Mouse (Mus musculus) ES-E14 (cell line): ENCODE measurements around the gene Ankrd23. TPM values are rescaled to one million over a fixed set of nuclear protein-coding genes. Genes with fewer than 3 reads are reported as not detected.

Experiments used
- DNase-seq: peaks from one replicate; pipeline ENCODE4 v3.0.0-alpha.2; 2013; ENCODE audit warnings: low read depth, low spot score
- H3K27ac ChIP-seq: 2 replicates; pipeline ENCODE4 v1.5.1; 2012; ENCODE audit warnings: low read depth, mild to moderate bottlenecking, low read length, moderate library complexity, mixed read lengths; ENCODE audit not compliant: poor library complexity, insufficient read depth, severe bottlenecking
- H3K36me3 ChIP-seq: 2 replicates; pipeline ENCODE4 v1.6.1; 2012; ENCODE audit warnings: mild to moderate bottlenecking, low read length, moderate library complexity, mixed read lengths; ENCODE audit not compliant: control insufficient read depth, poor library complexity, insufficient read depth, severe bottlenecking
- H3K4me1 ChIP-seq, 2 experiments: fragments of 150-350 bp in 1 of 2; sonication (generic) in 1 of 2; 2 replicates each; pipeline ENCODE4 v1.6.1; 2012; ENCODE audit warnings: low read length in 2 of 2, mild to moderate bottlenecking in 1 of 2, mixed read lengths in 1 of 2; ENCODE audit not compliant: control insufficient read depth in 2 of 2, insufficient read depth in 2 of 2, poor library complexity in 1 of 2
- H3K4me3 ChIP-seq, 2 experiments: fragments of 150-350 bp in 1 of 2; sonication (generic) in 1 of 2; 2 replicates each; pipeline ENCODE4 v1.5.1; 2012; ENCODE audit warnings: low read length in 2 of 2, low read depth in 1 of 2, mild to moderate bottlenecking in 1 of 2, mixed read lengths in 1 of 2; ENCODE audit not compliant: insufficient read depth in 1 of 2, poor library complexity in 1 of 2, severe bottlenecking in 1 of 2
- H3K9ac ChIP-seq: 2 replicates; pipeline ENCODE4 v1.6.1; 2012; ENCODE audit warnings: low read depth, mild to moderate bottlenecking, low read length, mixed read lengths; ENCODE audit not compliant: poor library complexity, insufficient read depth, severe bottlenecking
- H3K9me3 ChIP-seq: fragments of 150-350 bp; sonication (generic); 2 replicates; pipeline ENCODE4 v1.6.1; 2012; ENCODE audit warnings: low read depth, mild to moderate bottlenecking, low read length; ENCODE audit not compliant: control insufficient read depth, insufficient read depth
- CHD2 ChIP-seq: IDR thresholded peaks from 2 replicates; pipeline ENCODE4 v1.6.1; 2014; ENCODE audit warnings: mild to moderate bottlenecking, low read depth, low read length, inconsistent platforms
- HCFC1 ChIP-seq: IDR thresholded peaks from 2 replicates; pipeline ENCODE4 v1.6.1; 2012; ENCODE audit warnings: low read length, inconsistent platforms, borderline replicate concordance; ENCODE audit not compliant: insufficient read depth
- MAFK ChIP-seq: IDR thresholded peaks from 2 replicates; pipeline ENCODE4 v1.6.1; 2014; ENCODE audit warnings: mild to moderate bottlenecking, low read depth, low read length, inconsistent platforms; ENCODE audit not compliant: insufficient read depth
- ZC3H11A ChIP-seq: IDR thresholded peaks from 2 replicates; pipeline ENCODE4 v1.6.1; 2012; ENCODE audit warnings: low read depth, mild to moderate bottlenecking, inconsistent platforms, low read length, borderline replicate concordance
- ZNF384 ChIP-seq: IDR thresholded peaks from 2 replicates; pipeline ENCODE4 v1.6.1; 2012; ENCODE audit warnings: low read depth, low read length, inconsistent platforms
- in situ Hi-C, 2 experiments: fragments of 600-800 bp; cut with MboI; formaldehyde crosslinking; loops; one replicate each; pipeline ENCODE4 v1.15.1; 2025; ENCODE audit warnings: low sequenced_read_pairs in 2 of 2, inconsistent platforms in 1 of 2; ENCODE audit not compliant: unreplicated experiment in 2 of 2
- total RNA-seq: library from RNA; depleted of rRNA; stranded (reverse); fragments of 300-350 nt; gene quantifications from 2 replicates; pipeline ENCODE4 v1.2.3, GENCODE M21; 2012

The Ankrd23 gene
- total RNA-seq, 1 experiment: 5.0 TPM

DNA sequence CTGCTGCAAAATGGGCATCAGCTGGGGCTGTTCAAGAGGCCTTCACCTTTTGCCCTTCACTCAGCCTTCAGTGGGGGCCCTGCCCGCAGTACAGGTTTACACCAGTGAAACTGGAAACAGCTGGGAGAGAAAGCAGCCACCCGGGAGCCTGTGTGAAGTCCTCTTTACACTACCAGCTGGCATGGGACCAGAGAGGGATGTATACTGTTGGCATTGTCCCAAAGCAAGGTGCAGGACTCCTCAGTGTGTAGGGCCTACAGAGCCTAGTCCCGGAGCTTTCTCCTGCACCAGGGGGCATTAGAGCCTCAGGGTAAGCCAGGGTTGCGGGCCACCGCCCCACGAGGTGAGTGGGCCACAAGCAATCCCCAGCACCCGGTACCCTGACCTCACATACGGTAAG is 6.2 kb downstream of the Ankrd23 start:
- TF ChIP-seq ZC3H11A: no peak
- Histone ChIP-seq H3K9me3 (no peaks in the 10 kb centered on the region), H3K9ac (no peak overlapping the region), H3K36me3 (peaks cover 4% of the 10 kb centered on the region), H3K4me3 (no peak overlapping the region), H3K4me1 (peaks cover 2 to 5% of the 10 kb centered on the region in 2 experiments; a peak in 2 of 4 replicates), H3K27ac (no peak overlapping the region)
- in situ Hi-C loops: no loop called here
- DNase-seq: no peak

DNA sequence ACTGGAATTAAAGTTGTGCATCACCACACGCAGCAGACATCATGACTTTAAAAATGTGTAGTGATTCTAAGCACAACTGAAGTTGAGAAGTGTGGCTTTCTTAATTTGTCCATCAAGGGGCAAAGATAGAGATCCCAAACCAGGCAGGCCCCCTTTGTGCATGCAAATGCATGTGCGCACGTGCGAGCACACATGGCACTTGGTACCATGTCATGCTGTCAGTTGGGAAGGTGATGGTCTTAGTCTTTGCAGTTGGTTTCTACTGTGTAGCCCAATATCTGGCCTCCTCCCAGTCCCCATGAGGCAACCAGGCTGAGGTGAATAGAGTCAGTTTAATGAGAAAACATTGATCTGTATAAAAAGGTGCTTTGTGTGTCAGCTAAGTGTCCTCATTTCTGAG is 6.8 kb downstream of the Ankrd23 start:
- Histone ChIP-seq H3K9me3 (no peaks in the 10 kb centered on the region), H3K27ac (no peak overlapping the region), H3K4me1 (peaks cover 2 to 5% of the 10 kb centered on the region in 2 experiments; a peak in 2 of 4 replicates), H3K36me3 (peaks cover 10% of the 10 kb centered on the region), H3K4me3 (no peak overlapping the region), H3K9ac (no peak overlapping the region)
- no peak for DNase-seq
- in situ Hi-C loops: no loop called here
- TF ChIP-seq CHD2 (no peak), ZC3H11A (no peak), MAFK (no peak), ZNF384 (no peak), HCFC1 (no peak)

DNA sequence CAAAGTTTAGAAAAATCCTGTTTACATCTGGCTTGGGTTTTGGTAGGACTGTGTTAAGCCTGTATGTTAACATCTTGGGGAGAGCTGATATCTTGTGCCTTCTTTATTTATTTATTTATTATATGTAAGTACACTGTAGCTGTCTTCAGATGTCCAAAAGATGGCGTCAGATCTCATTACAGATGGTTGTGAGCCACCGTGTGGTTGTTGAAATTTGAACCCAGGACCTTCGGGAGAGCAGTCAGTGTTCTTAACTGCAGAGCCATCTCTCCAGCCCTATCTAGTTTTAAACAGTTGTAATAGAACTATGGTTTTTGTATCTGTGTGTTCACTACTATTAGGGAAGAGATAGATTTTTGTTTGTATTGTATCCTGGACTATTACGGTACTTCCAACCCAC is 7.4 kb downstream of the Ankrd23 start:
- Histone ChIP-seq H3K27ac (no peak overlapping the region), H3K4me3 (no peak overlapping the region), H3K9me3 (no peaks in the 10 kb centered on the region), H3K36me3 (peaks cover 15% of the 10 kb centered on the region), H3K4me1 (peaks cover 2 to 5% of the 10 kb centered on the region in 2 experiments; a peak in 2 of 4 replicates), H3K9ac (no peak overlapping the region)
- TF ChIP-seq ZC3H11A: no peak
- in situ Hi-C loops: no loop called here
- no peak for DNase-seq

DNA sequence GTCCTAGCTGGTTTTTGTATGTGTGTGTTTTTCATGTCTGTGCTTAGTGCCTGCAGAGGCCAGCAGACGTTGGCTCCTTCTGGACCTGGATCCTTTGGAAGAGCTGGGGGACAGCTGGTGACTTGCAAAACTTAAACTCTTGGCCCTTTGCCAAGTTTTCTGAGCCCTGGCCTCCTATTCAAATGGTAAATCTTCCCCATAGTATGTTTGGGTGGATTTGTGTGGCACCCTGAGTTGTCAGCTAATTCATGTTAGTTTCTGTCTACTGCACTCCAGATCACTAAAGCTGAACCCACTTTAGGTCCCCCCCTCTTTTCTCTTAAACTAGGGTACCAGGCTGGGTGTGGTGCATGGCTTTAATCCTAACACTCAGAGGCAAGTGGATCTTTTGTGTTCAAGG is 8.3 kb downstream of the Ankrd23 start:
- peaks cover 22% of the 10 kb centered on the region for H3K36me3 ChIP-seq
- TF ChIP-seq ZC3H11A: no peak
- no peak for TF ChIP-seq ZNF384
- TF ChIP-seq HCFC1: no peak
- TF ChIP-seq CHD2: no peak
- no peak for TF ChIP-seq MAFK
- no peak overlapping the region for H3K4me3 ChIP-seq
- no peak overlapping the region for H3K9ac ChIP-seq
- no peak overlapping the region for H3K27ac ChIP-seq
- no peaks in the 10 kb centered on the region for H3K9me3 ChIP-seq
- no peak for DNase-seq
- in situ Hi-C loops: no loop called here
- H3K4me1 ChIP-seq: peaks cover 2 to 4% of the 10 kb centered on the region in 2 experiments; a peak in 2 of 4 replicates

DNA sequence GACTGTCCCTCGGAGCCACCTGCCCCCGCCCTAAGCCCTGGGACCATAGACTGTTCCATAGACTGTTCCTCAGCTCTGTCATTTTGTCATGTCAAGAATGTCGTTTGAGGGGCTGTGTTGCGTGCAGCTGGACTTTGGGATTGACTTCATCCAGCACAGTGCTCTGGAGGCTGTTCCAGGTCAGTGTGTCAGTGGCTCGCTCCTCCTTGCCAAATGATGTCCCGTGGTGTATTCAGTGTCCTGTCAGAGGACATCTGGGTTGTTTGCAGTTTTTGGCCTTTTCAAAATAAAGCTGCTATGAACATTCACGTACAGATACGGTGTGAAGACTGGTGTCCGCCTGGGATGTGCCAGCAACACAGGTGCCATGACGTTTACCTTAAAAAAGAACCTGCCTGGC is 9.8 kb downstream of the Ankrd23 start:
- Histone ChIP-seq H3K27ac (no peak overlapping the region), H3K4me1 (peaks cover 2 to 4% of the 10 kb centered on the region in 2 experiments; a peak in 1 of 4 replicates), H3K36me3 (peaks cover 29% of the 10 kb centered on the region), H3K9ac (no peak overlapping the region), H3K4me3 (no peak overlapping the region), H3K9me3 (no peaks in the 10 kb centered on the region)
- DNase-seq: no peak
- in situ Hi-C loops: no loop called here
- TF ChIP-seq ZNF384 (no peak), CHD2 (no peak), ZC3H11A (no peak), HCFC1 (no peak), MAFK (no peak)
